ENCODE assay signal across 14 mouse cellular contexts in the genomic region with DNA sequence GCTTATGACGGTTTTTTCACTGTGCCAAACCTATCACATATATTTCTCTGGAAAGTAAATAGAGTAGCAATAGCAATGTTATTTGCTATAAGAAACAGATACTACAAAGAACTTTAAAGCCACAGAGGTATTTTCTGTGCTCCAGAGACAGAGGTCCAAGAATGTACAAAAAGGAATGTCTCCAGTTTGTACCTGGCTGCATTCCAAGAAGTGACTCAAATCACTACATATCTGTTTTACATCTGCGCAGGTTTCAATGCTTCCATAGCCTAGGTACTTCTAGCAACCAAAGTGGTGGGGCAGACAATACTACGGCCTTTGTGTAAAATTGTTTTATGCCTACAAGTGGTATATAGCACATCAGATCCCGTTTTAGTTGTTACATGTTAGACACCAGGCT.
"Had no signal": no experiment of that assay in that cellular context is flagged by ENCODE, and none has a peak within 500 bp of the region (broad histone marks: within the 10 kb centered on the region; RNA-seq: fewer than 3 reads in every experiment).

No protein-coding gene starts in this region.

- H3K4me2 ChIP-seq: kidney, embryonic 15.5 days; limb, embryonic 12.5 days; liver, embryonic 11.5 days; liver, embryonic 15.5 days; midbrain, embryonic 13.5 days; stomach, embryonic 15.5 days had no signal

- DNase-seq: kidney, adult 2 months; kidney, postnatal 14 days; lung, postnatal 14 days; right cerebral cortex, postnatal 14 days; thymus, adult 2 months; thymus, postnatal 25 days had no signal

- ATAC-seq: intestine, embryonic 16.5 days; midbrain, embryonic 13.5 days had no signal

- H3K4me3 ChIP-seq: kidney, embryonic 15.5 days; left cerebral cortex, adult 2 months; limb, embryonic 12.5 days; liver, embryonic 15.5 days; midbrain, embryonic 13.5 days; stomach, embryonic 15.5 days had no signal

- H3K9me3 ChIP-seq: kidney, embryonic 15.5 days; limb, embryonic 12.5 days; liver, embryonic 15.5 days; midbrain, embryonic 13.5 days; stomach, embryonic 15.5 days had no signal

- H3K9ac ChIP-seq: kidney, embryonic 15.5 days; limb, embryonic 12.5 days; liver, embryonic 15.5 days; midbrain, embryonic 13.5 days; stomach, embryonic 15.5 days had no signal

- H3K36me3 ChIP-seq: kidney, embryonic 15.5 days; limb, embryonic 12.5 days; liver, embryonic 15.5 days; midbrain, embryonic 13.5 days; stomach, embryonic 15.5 days had no signal

- H3K4me1 ChIP-seq: liver, embryonic 15.5 days; midbrain, embryonic 13.5 days; stomach, embryonic 15.5 days had no signal

- H3K27me3 ChIP-seq: kidney, embryonic 15.5 days; limb, embryonic 12.5 days; liver, embryonic 15.5 days; midbrain, embryonic 13.5 days; stomach, embryonic 15.5 days had no signal

- H3K27ac ChIP-seq: kidney, embryonic 15.5 days; left cerebral cortex, adult 2 months; limb, embryonic 12.5 days; liver, embryonic 15.5 days; midbrain, embryonic 13.5 days; stomach, embryonic 15.5 days had no signal
